Mouse (Mus musculus) heart, embryonic 14.5 days (tissue): ENCODE measurements at regions not wholly inside any gene's neighbourhood (a gene's known extent, or its start where the extent isn't known, plus 50 kb on each side); places are given as distances from the start of the nearest gene placed in this dataset.

Experiments
- ATAC-seq: fragments of 200-750 bp; cut with Nextera tagmentation; 2 replicates; pipeline ENCODE4 v1.8.0; 2017; ENCODE audit warnings: low read depth, moderate TSS enrichment; ENCODE audit not compliant: insufficient number of reproducible peaks, insufficient read depth, low FRiP score
- H3K27ac ChIP-seq, 2 experiments: fragments of 200-500 bp in 1 of 2; fragments of 300-500 bp in 1 of 2; sonication (generic) in 1 of 2; replicated peaks in 1 of 2; 2 replicates each; pipeline ENCODE4 v1.5.1; 2012 to 2014; ENCODE audit warnings: low read depth in 2 of 2, low read length in 2 of 2, control low read depth in 1 of 2, mild to moderate bottlenecking in 1 of 2, mixed read lengths in 1 of 2; ENCODE audit not compliant: control insufficient read depth in 1 of 2, insufficient read depth in 1 of 2
- H3K27me3 ChIP-seq: fragments of 300-500 bp; sonication (generic); 2 replicates; pipeline ENCODE4 v1.6.1; 2014; ENCODE audit warnings: mild to moderate bottlenecking, low read length, control low read depth; ENCODE audit not compliant: control insufficient read depth, insufficient read depth
- H3K36me3 ChIP-seq: fragments of 300-500 bp; sonication (generic); 2 replicates; pipeline ENCODE4 v1.6.1; 2014; ENCODE audit warnings: mild to moderate bottlenecking, control low read depth, low read length, mixed read lengths; ENCODE audit not compliant: control insufficient read depth, insufficient read depth
- H3K4me1 ChIP-seq, 2 experiments: fragments of 200-500 bp in 1 of 2; fragments of 300-500 bp in 1 of 2; sonication (generic) in 1 of 2; 2 replicates each; pipeline ENCODE4 v1.6.1; 2012 to 2014; ENCODE audit warnings: low read length in 2 of 2, control low read depth in 1 of 2, mixed read lengths in 1 of 2; ENCODE audit not compliant: control insufficient read depth in 2 of 2, insufficient read depth in 2 of 2
- H3K4me2 ChIP-seq: fragments of 300-500 bp; sonication (generic); 2 replicates; pipeline ENCODE4 v1.6.1; 2014; ENCODE audit warnings: mild to moderate bottlenecking, low read length
- H3K4me3 ChIP-seq, 2 experiments: fragments of 200-500 bp in 1 of 2; fragments of 300-500 bp in 1 of 2; sonication (generic) in 1 of 2; 2 replicates each; pipeline ENCODE4 v1.5.1; 2012 to 2014; ENCODE audit warnings: low read length in 2 of 2, mild to moderate bottlenecking in 2 of 2, control low read depth in 1 of 2, low read depth in 1 of 2, moderate library complexity in 1 of 2; ENCODE audit not compliant: control insufficient read depth in 1 of 2, insufficient read depth in 1 of 2
- H3K9ac ChIP-seq: fragments of 300-500 bp; sonication (generic); 2 replicates; pipeline ENCODE4 v1.6.1; 2014; ENCODE audit warnings: mild to moderate bottlenecking, low read length
- H3K9me3 ChIP-seq: fragments of 300-500 bp; sonication (generic); 2 replicates; pipeline ENCODE4 v1.6.1; 2016; ENCODE audit warnings: low read length, control low read depth; ENCODE audit not compliant: control insufficient read depth
- WGBS: fragments of 180-500 bp; shearing (Covaris S2); extraction: QIAGEN DNeasy Blood & Tissue Kit; methylation state at CpG from one replicate; pipeline ENCODE4 v1.1.7; 2014; 5-methylcytosine and 5-hydroxymethylcytosine counted together

- 92% methylated on average over 5 of the region's 5 CpGs for WGBS
- ATAC-seq: no peak
- Histone ChIP-seq H3K9me3 (no peaks in the 10 kb centered on the region), H3K4me3 (no peak overlapping the region), H3K4me2 (no peak overlapping the region), H3K36me3 (no peaks in the 10 kb centered on the region), H3K4me1 (no peaks in the 10 kb centered on the region), H3K9ac (no peak overlapping the region), H3K27ac (no peak overlapping the region), H3K27me3 (no peaks in the 10 kb centered on the region)
These were observed 296.9 kb upstream of the Gm21798 start for GRCm38 (mm10) chr15:64520568-64520967.

DNA sequence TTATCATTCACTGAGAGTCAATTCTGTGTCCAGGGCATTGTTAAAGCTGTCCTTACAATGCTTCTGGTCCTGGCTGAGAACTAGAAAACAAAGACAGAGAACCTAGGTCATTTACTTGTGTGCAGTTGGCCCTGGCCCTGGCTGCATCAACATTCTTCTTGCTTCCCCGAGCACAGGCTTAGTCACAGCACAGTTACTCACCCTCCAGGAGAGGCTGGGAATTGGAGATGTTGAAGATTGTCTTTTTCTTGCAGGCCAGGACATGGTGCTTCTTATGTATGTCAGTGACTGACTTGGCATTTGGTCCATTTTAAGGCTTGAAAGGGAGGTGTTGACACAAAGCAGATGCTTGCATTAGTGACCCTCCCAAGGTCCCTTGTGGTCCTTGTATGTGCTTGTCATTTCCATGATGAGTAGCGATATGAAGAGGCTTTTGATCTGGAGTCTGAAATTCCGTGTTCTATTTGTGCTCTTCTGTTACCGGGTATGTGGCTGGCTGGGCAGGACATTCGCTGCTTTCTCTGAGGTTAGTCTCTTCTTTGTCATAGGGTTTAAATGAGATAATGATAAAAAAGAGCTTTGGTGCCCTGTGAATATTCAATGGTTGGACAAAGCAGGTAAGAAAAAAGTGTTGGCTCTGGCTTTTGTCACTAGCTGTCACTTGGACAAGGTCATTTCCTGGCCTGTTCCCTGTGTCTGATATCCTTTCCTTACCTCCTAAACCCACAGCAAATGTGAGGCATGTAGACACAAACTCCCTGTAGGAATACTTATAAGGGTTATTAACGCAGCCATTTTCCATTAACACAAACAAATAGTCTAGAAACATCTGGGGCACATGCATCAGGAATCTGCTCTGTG, 285.0 kb upstream of the Gm21798 start:
- Histone ChIP-seq H3K27me3 (no peaks in the 10 kb centered on the region), H3K4me1 (peaks cover 15 to 19% of the 10 kb centered on the region in 2 experiments), H3K27ac (peak overlapping the region; percentile 73 to 76), H3K4me2 (no peak overlapping the region), H3K4me3 (no peak overlapping the region), H3K36me3 (no peaks in the 10 kb centered on the region), H3K9me3 (no peaks in the 10 kb centered on the region), H3K9ac (no peak overlapping the region)
- peak; percentile 57 for ATAC-seq
- WGBS: 11% methylated on average over 6 of the region's 6 CpGs

DNA sequence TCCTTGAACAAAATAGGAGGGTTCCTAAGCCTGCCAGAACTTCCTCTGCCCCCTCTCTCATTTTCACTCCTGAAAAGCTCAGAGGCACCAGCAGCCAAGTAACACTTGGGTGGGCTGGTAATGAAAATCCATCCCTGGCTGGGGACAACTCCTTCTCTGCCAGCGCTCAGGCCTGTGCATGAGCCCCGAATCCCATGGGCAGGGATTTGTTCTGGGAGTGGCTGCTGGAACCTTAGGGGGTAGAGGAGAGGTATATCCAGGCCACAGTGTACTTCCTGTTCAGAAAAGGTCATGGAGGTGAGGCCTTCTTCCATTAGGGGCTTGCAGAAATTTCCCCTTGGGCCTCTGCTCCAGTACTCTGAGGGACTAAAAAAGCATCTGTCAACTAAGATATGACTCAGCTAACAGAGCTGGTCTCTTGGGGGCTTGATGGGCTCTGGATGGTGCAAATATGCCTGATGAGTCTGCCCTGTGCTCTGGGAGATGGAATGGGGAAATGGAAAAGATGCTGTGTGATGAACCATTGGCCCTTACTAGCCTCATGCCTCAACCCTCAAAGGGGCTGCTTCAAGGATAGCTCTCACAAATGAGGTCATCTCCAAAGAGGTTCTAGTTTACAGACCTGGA, 284.2 kb upstream of the Gm21798 start:
- H3K27me3 ChIP-seq: no peaks in the 10 kb centered on the region
- no peak for ATAC-seq
- WGBS: 56% methylated on average over 2 of the region's 2 CpGs
- no peaks in the 10 kb centered on the region for H3K9me3 ChIP-seq
- H3K4me3 ChIP-seq: no peak overlapping the region
- peaks cover 15 to 19% of the 10 kb centered on the region in 2 experiments for H3K4me1 ChIP-seq
- H3K9ac ChIP-seq: no peak overlapping the region
- peak overlapping the region; percentile 35 to 76 for H3K27ac ChIP-seq
- H3K4me2 ChIP-seq: no peak overlapping the region
- H3K36me3 ChIP-seq: no peaks in the 10 kb centered on the region

DNA sequence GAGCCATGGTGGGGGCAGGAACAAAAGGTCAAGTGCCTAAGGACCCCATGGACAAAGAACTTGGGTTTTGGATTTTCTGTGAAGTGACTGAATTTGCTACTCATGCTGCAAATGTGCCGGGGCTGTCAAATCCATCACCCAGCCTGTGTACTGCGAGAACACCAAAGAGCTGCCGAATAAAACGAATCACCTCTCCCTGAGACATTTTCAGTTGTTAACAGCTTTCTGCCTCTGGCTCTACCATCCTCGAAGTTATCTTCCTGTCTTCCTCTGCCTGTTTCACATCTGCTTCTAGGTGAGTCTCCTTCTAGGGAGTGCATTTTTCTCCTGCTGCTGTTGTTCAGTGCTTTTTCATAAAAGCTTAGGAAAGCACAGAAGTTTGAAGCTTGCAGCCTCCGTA, 283.3 kb upstream of the Gm21798 start:
- Histone ChIP-seq H3K36me3 (no peaks in the 10 kb centered on the region), H3K9me3 (no peaks in the 10 kb centered on the region), H3K4me1 (peaks cover 15 to 19% of the 10 kb centered on the region in 2 experiments), H3K4me3 (no peak overlapping the region), H3K27me3 (no peaks in the 10 kb centered on the region), H3K27ac (no peak overlapping the region), H3K9ac (no peak overlapping the region), H3K4me2 (no peak overlapping the region)
- 73% methylated on average over 6 of the region's 6 CpGs for WGBS
- ATAC-seq: no peak

- WGBS: 88% methylated on average over 2 of the region's 2 CpGs
- Histone ChIP-seq H3K9me3 (no peaks in the 10 kb centered on the region), H3K4me2 (no peak overlapping the region), H3K4me1 (peaks cover 15 to 19% of the 10 kb centered on the region in 2 experiments), H3K27ac (no peak overlapping the region), H3K36me3 (no peaks in the 10 kb centered on the region), H3K27me3 (no peaks in the 10 kb centered on the region), H3K9ac (no peak overlapping the region), H3K4me3 (no peak overlapping the region)
- ATAC-seq: no peak
These were observed 282.3 kb upstream of the Gm21798 start for GRCm38 (mm10) chr15:64535160-64535559.

DNA sequence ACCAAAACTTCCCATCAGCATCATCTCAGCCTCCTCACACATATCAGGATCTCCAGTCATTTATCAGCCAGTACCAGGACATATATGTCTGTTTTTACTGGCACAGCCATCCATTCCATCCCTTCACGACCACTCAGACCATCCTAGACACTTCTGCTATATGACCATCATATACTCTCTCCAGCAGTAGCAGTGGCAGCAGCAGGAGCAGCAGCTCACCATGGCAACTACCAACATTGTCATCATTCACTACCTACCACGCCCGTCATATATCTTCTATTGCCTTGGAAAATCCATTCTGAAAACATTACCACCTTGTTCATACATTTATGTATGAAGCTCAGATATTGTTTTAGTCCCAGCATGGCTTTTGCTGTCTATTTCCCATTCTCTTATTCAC, 276.1 kb upstream of the Gm21798 start:
- no peak for ATAC-seq
- no peaks in the 10 kb centered on the region for H3K36me3 ChIP-seq
- H3K27ac ChIP-seq: no peak overlapping the region
- H3K9me3 ChIP-seq: no peaks in the 10 kb centered on the region
- no peak overlapping the region for H3K9ac ChIP-seq
- no peak overlapping the region for H3K4me2 ChIP-seq
- no peak overlapping the region for H3K4me3 ChIP-seq
- no peaks in the 10 kb centered on the region for H3K27me3 ChIP-seq
- no peaks in the 10 kb centered on the region for H3K4me1 ChIP-seq
- WGBS: 83% methylated on average over 3 of the region's 3 CpGs

GRCm38 (mm10) chr15:64542250-64542901, 275.1 kb upstream of the Gm21798 start:
- H3K9ac ChIP-seq: no peak overlapping the region
- H3K36me3 ChIP-seq: no peaks in the 10 kb centered on the region
- no peaks in the 10 kb centered on the region for H3K27me3 ChIP-seq

More at GRCm38 (mm10) chr15:64542250-64542901, 275.1 kb upstream of the Gm21798 start:
- Histone ChIP-seq H3K4me2 (no peak overlapping the region), H3K9me3 (no peaks in the 10 kb centered on the region), H3K4me1 (no peaks in the 10 kb centered on the region), H3K27ac (no peak overlapping the region), H3K4me3 (no peak overlapping the region)
- no peak for ATAC-seq
- WGBS: 72% methylated on average over 8 of the region's 8 CpGs
